Mouse (Mus musculus) stomach, embryonic 14.5 days (tissue): Measurements from ENCODE around the gene Hpcal1. TPM values are rescaled to one million over a fixed set of nuclear protein-coding genes. Genes with fewer than 3 reads are reported as not detected.
"Not testable (repeated sequence)": the region's sequence is repeated elsewhere in the genome, so short reads cannot be mapped to it uniquely, and the experiment has no call there.

ENCODE experiments used
- ATAC-seq: fragments of 200-750 bp; cut with Nextera tagmentation; 2 replicates; pipeline ENCODE4 v1.8.0; 2017; ENCODE audit warnings: low read depth, moderate TSS enrichment; ENCODE audit not compliant: insufficient number of reproducible peaks, insufficient read depth, low FRiP score
- H3K27ac ChIP-seq: fragments of 300-500 bp; sonication (generic); 2 replicates; pipeline ENCODE4 v1.5.1; 2014; ENCODE audit warnings: mild to moderate bottlenecking, low read length, moderate library complexity, mixed read lengths
- H3K27me3 ChIP-seq: fragments of 300-500 bp; sonication (generic); 2 replicates; pipeline ENCODE4 v1.6.1; 2014; ENCODE audit warnings: low read length, control low read depth, mixed read lengths; ENCODE audit not compliant: control insufficient read depth, insufficient read depth
- H3K36me3 ChIP-seq: fragments of 300-500 bp; sonication (generic); 2 replicates; pipeline ENCODE4 v1.6.1; 2014; ENCODE audit warnings: mild to moderate bottlenecking, control low read depth, low read length, moderate library complexity, mixed read lengths; ENCODE audit not compliant: control insufficient read depth, insufficient read depth
- H3K4me1 ChIP-seq: fragments of 300-500 bp; sonication (generic); 2 replicates; pipeline ENCODE4 v1.6.1; 2014; ENCODE audit warnings: low read length, control low read depth, mixed read lengths; ENCODE audit not compliant: control insufficient read depth, insufficient read depth
- H3K4me2 ChIP-seq: fragments of 300-500 bp; sonication (generic); replicated peaks from 2 replicates; pipeline ENCODE4 v1.6.1; 2014; ENCODE audit warnings: low read depth, low read length, control low read depth
- H3K4me3 ChIP-seq: fragments of 300-500 bp; sonication (generic); 2 replicates; pipeline ENCODE4 v1.5.1; 2014; ENCODE audit warnings: low read depth, low read length, control low read depth
- H3K9ac ChIP-seq: fragments of 300-500 bp; sonication (generic); replicated peaks from 2 replicates; pipeline ENCODE4 v1.6.1; 2014; ENCODE audit warnings: low read depth, mild to moderate bottlenecking, control low read depth, low read length, moderate library complexity, mixed read lengths
- H3K9me3 ChIP-seq: fragments of 300-500 bp; sonication (generic); 2 replicates; pipeline ENCODE4 v1.6.1; 2016; ENCODE audit warnings: low read depth, low read length, control low read depth; ENCODE audit not compliant: control insufficient read depth
- whole genome bisulfite sequencing: fragments of 180-500 bp; shearing (Covaris S2); extraction: QIAGEN DNeasy Blood & Tissue Kit; methylation state at CpG from one replicate; pipeline ENCODE4 v1.1.7; 2014; 5-methylcytosine and 5-hydroxymethylcytosine counted together
- polyA plus RNA-seq: library from polyadenylated mRNA; unstranded; fragments of >200 nt; fragmentation: Nextera tagmentation; extraction: Ambion mirVana; gene quantifications from 2 replicates; pipeline ENCODE4 v1.2.1, GENCODE M21; 2014

Hpcal1 gene
- polyA plus RNA-seq, 1 experiment from 2014 or later = 55.3 TPM

GRCm38 (mm10) chr12:17756891-17757290 lies 66.2 kb downstream of the Hpcal1 start:
- H3K27me3 ChIP-seq = no peaks in the 10 kb centered on the region
- no peak overlapping the region for H3K4me3 ChIP-seq
- no peak for ATAC-seq
- H3K9me3 ChIP-seq = no peaks in the 10 kb centered on the region; the same call in 1 of the 2 replicates
- no peaks in the 10 kb centered on the region for H3K36me3 ChIP-seq
- no peaks in the 10 kb centered on the region for H3K4me1 ChIP-seq
- no peak overlapping the region for H3K9ac ChIP-seq
- no peak overlapping the region for H3K4me2 ChIP-seq
- WGBS = 64% methylated on average over 4 of the region's 4 CpGs
- no peak overlapping the region for H3K27ac ChIP-seq

GRCm38 (mm10) chr12:17762286-17762933 lies 71.8 kb downstream of the Hpcal1 start:
- no peak overlapping the region for H3K9ac ChIP-seq
- H3K27ac ChIP-seq = no peak overlapping the region
- H3K27me3 ChIP-seq = no peaks in the 10 kb centered on the region
- H3K4me2 ChIP-seq = no peak overlapping the region
- H3K9me3 ChIP-seq = no peaks in the 10 kb centered on the region; the same call in 1 of the 2 replicates
- no peaks in the 10 kb centered on the region for H3K4me1 ChIP-seq
- 68% methylated on average over 6 of the region's 6 CpGs for WGBS
- H3K36me3 ChIP-seq = no peaks in the 10 kb centered on the region
- H3K4me3 ChIP-seq = no peak overlapping the region
- no peak for ATAC-seq

- H3K4me3 ChIP-seq = no peak overlapping the region
- no peaks in the 10 kb centered on the region; the same call in 1 of the 2 replicates for H3K9me3 ChIP-seq
- no peak overlapping the region for H3K9ac ChIP-seq
- no peak for ATAC-seq
- H3K4me1 ChIP-seq = no peaks in the 10 kb centered on the region
- H3K27ac ChIP-seq = no peak overlapping the region
- no peaks in the 10 kb centered on the region for H3K36me3 ChIP-seq
- no peaks in the 10 kb centered on the region for H3K27me3 ChIP-seq
- H3K4me2 ChIP-seq = no peak overlapping the region
Observed at GRCm38 (mm10) chr12:17763054-17763453, 72.4 kb downstream of the Hpcal1 start.

- WGBS = 93% methylated on average over 3 of the region's 3 CpGs
- Histone ChIP-seq H3K9ac (no peak overlapping the region), H3K4me1 (no peaks in the 10 kb centered on the region), H3K4me3 (no peak overlapping the region), H3K27me3 (no peaks in the 10 kb centered on the region), H3K4me2 (no peak overlapping the region), H3K36me3 (no peaks in the 10 kb centered on the region), H3K27ac (no peak overlapping the region), H3K9me3 (no peaks in the 10 kb centered on the region)
- no peak for ATAC-seq
Observed at GRCm38 (mm10) chr12:17764005-17764404, 73.3 kb downstream of the Hpcal1 start.

GRCm38 (mm10) chr12:17767567-17767966 lies 76.9 kb downstream of the Hpcal1 start:
- H3K27ac ChIP-seq, H3K4me3 ChIP-seq, H3K4me1 ChIP-seq, H3K4me2 ChIP-seq, H3K9me3 ChIP-seq, H3K9ac ChIP-seq, H3K36me3 ChIP-seq, ATAC-seq, H3K27me3 ChIP-seq: not testable (repeated sequence)
- 78% methylated on average over 1 of the region's 1 CpGs for WGBS

- Histone ChIP-seq H3K36me3 (no peaks in the 10 kb centered on the region), H3K9me3 (no peaks in the 10 kb centered on the region), H3K4me2 (no peak overlapping the region), H3K27me3 (no peaks in the 10 kb centered on the region), H3K4me3 (no peak overlapping the region), H3K9ac (no peak overlapping the region), H3K27ac (no peak overlapping the region), H3K4me1 (no peaks in the 10 kb centered on the region)
- no peak for ATAC-seq
- WGBS = 63% methylated on average over 2 of the region's 2 CpGs
Observed at GRCm38 (mm10) chr12:17769476-17770172, 79.0 kb downstream of the Hpcal1 start.

- Histone ChIP-seq H3K27me3 (no peaks in the 10 kb centered on the region), H3K4me3 (no peak overlapping the region), H3K4me2 (no peak overlapping the region), H3K9me3 (no peaks in the 10 kb centered on the region), H3K4me1 (no peaks in the 10 kb centered on the region), H3K36me3 (no peaks in the 10 kb centered on the region), H3K9ac (no peak overlapping the region), H3K27ac (no peak overlapping the region)
- ATAC-seq = no peak
- WGBS = 48% methylated on average over 2 of the region's 2 CpGs
Observed at GRCm38 (mm10) chr12:17770538-17770937, 79.9 kb downstream of the Hpcal1 start.

- H3K36me3 ChIP-seq, ATAC-seq: not testable (repeated sequence)
- 84% methylated on average over 5 of the region's 5 CpGs for WGBS
Observed at GRCm38 (mm10) chr12:17773721-17774120, 83.1 kb downstream of the Hpcal1 start.

More at GRCm38 (mm10) chr12:17773721-17774120, 83.1 kb downstream of the Hpcal1 start:
- H3K4me1 ChIP-seq, H3K27me3 ChIP-seq, H3K9ac ChIP-seq, H3K27ac ChIP-seq, H3K4me2 ChIP-seq, H3K4me3 ChIP-seq, H3K9me3 ChIP-seq: not testable (repeated sequence)
